Mouse (Mus musculus) cortical plate, adult 2 months (tissue): ENCODE measurements around the gene Plek.

Experiments used
- CTCF ChIP-seq: fragments of 200-500 bp; IDR thresholded peaks from 2 replicates; pipeline ENCODE4 v1.5.1; 2011; ENCODE audit warnings: mild to moderate bottlenecking, control low read depth, low read length; ENCODE audit not compliant: insufficient read depth; ENCODE audit errors: extremely low read depth
- POLR2A ChIP-seq: fragments of 200-500 bp; IDR thresholded peaks from 2 replicates; pipeline ENCODE4 v1.6.1; 2011; ENCODE audit warnings: mild to moderate bottlenecking, low read length, control low read depth; ENCODE audit not compliant: insufficient read depth; ENCODE audit errors: extremely low read depth

- TF ChIP-seq CTCF (no peak), POLR2A (no peak)
Measured at GRCm38 (mm10) chr11:16969650-16970049, 82.5 kb downstream of the Plek start.
